In the genomic region with DNA sequence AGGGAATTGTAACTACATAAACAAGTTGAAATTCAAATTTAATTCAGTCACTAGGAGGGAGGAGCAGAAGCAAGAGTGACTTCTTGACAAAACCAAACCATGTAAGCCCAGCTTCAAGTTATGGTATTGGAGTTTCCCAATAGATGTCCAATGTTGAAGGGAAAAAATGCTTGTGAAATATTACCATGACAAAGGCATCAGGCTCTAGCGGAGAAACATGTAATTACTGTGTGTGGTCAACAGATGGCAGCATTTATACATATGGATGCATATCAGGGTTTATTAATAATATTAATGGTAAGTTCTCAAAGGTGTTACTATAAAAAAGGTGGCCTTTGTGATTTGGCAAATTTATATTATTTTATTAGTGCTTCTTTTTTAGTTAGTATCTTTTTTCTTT, we compare ENCODE assay signal across 10 mouse cellular contexts. TPM values are rescaled to one million over a fixed set of nuclear protein-coding genes. Genes with fewer than 3 reads are reported as not detected.
A peak's percentile ranks its signal among the peaks of the same experiment; 100 is the strongest.
DNase-seq lines count a peak whose midpoint lies in the region; ATAC-seq lines count a peak whose summit lies in the region.
"Had no signal": no experiment of that assay in that cellular context is flagged by ENCODE, and none has a peak within 500 bp of the region (broad histone marks: within the 10 kb centered on the region; RNA-seq: fewer than 3 reads in every experiment).

No protein-coding gene starts in this region.

- 3% methylated on average over 1 of the region's 1 CpGs for WGBS in hindbrain, embryonic 11.5 days
- 4% methylated on average over 1 of the region's 1 CpGs for WGBS in hindbrain, embryonic 10.5 days
- 12% methylated on average over 1 of the region's 1 CpGs for WGBS in neural tube, embryonic 15.5 days

- no peaks in the 10 kb centered on the region for H3K4me1 ChIP-seq in hindbrain, embryonic 11.5 days (replicated peaks; ENCODE audit: control insufficient read depth, insufficient read depth, low read length)
- H3K4me1 ChIP-seq in hindbrain, embryonic 10.5 days (replicated peaks): no peaks in the 10 kb centered on the region
- H3K4me1 ChIP-seq in neural tube, embryonic 15.5 days: no peaks in the 10 kb centered on the region
- H3K4me1 ChIP-seq: limb, embryonic 12.5 days had no signal

- peak; percentile 62 for DNase-seq in hindbrain, embryonic 11.5 days (ENCODE audit: low spot score)
- DNase-seq in hindbrain, embryonic 10.5 days (ENCODE audit: low spot score): no peak
- DNase-seq in thymus, postnatal 14 days: peak; percentile 20
- DNase-seq in thymus, postnatal 4 days: no peak
- DNase-seq in cerebellum, postnatal 10 days: peak; percentile 59 to 77
- DNase-seq in induced T-regulatory cell, adult 2 months (ENCODE audit: low read depth): peak; percentile 52
- no peak for DNase-seq in gastrocnemius, postnatal 25 days

- no peak overlapping the region for H3K4me2 ChIP-seq in hindbrain, embryonic 11.5 days (replicated peaks; ENCODE audit: low read depth, low read length)
- no peak overlapping the region for H3K4me2 ChIP-seq in neural tube, embryonic 15.5 days
- H3K4me2 ChIP-seq: limb, embryonic 12.5 days had no signal

- no peak overlapping the region for H3K27ac ChIP-seq in hindbrain, embryonic 11.5 days (ENCODE audit: low read depth, low read length)
- H3K27ac ChIP-seq in hindbrain, embryonic 10.5 days: no peak overlapping the region
- H3K27ac ChIP-seq in neural tube, embryonic 15.5 days (replicated peaks): no peak overlapping the region
- H3K27ac ChIP-seq: limb, embryonic 12.5 days had no signal

- no peaks in the 10 kb centered on the region for H3K27me3 ChIP-seq in hindbrain, embryonic 11.5 days (ENCODE audit: control insufficient read depth, insufficient read depth, low read length)
- H3K27me3 ChIP-seq in hindbrain, embryonic 10.5 days (ENCODE audit: insufficient read depth, poor library complexity, severe bottlenecking): no peaks in the 10 kb centered on the region
- H3K27me3 ChIP-seq in neural tube, embryonic 15.5 days (replicated peaks): no peaks in the 10 kb centered on the region
- H3K27me3 ChIP-seq: limb, embryonic 12.5 days had no signal

- peak; percentile 56 for ATAC-seq in hindbrain, embryonic 11.5 days (ENCODE audit: low FRiP score)
- 0 out of 2 replicates have a peak, but pooled peaks have one; percentile 45 for ATAC-seq in neural tube, embryonic 15.5 days (ENCODE audit: low FRiP score)

- H3K4me3 ChIP-seq in hindbrain, embryonic 11.5 days (ENCODE audit: low read depth, low read length): no peak overlapping the region
- no peak overlapping the region for H3K4me3 ChIP-seq in hindbrain, embryonic 10.5 days
- no peak overlapping the region for H3K4me3 ChIP-seq in neural tube, embryonic 15.5 days (replicated peaks)
- H3K4me3 ChIP-seq: limb, embryonic 12.5 days had no signal

- no peaks in the 10 kb centered on the region for H3K36me3 ChIP-seq in hindbrain, embryonic 11.5 days (ENCODE audit: control insufficient read depth, insufficient read depth, low read length)
- H3K36me3 ChIP-seq in hindbrain, embryonic 10.5 days: no peaks in the 10 kb centered on the region
- no peaks in the 10 kb centered on the region for H3K36me3 ChIP-seq in neural tube, embryonic 15.5 days
- H3K36me3 ChIP-seq: limb, embryonic 12.5 days had no signal

- H3K9ac ChIP-seq in hindbrain, embryonic 11.5 days (ENCODE audit: low read depth, low read length): no peak overlapping the region
- no peak overlapping the region for H3K9ac ChIP-seq in neural tube, embryonic 15.5 days (replicated peaks)
- H3K9ac ChIP-seq: limb, embryonic 12.5 days had no signal

- H3K9me3 ChIP-seq in hindbrain, embryonic 11.5 days (ENCODE audit: control insufficient read depth, low read length): no peaks in the 10 kb centered on the region
- no peaks in the 10 kb centered on the region for H3K9me3 ChIP-seq in hindbrain, embryonic 10.5 days
- no peaks in the 10 kb centered on the region for H3K9me3 ChIP-seq in neural tube, embryonic 15.5 days (replicated peaks)
- H3K9me3 ChIP-seq: limb, embryonic 12.5 days had no signal

RNA-seq across cellular contexts. Expression of a gene that starts 13.9 kb away (rescaled TPM):
- not detected in 2 replicates for polyA plus RNA-seq in hindbrain, embryonic 11.5 days (2014; fragmentation: Nextera tagmentation; extraction: Ambion mirVana)
- polyA plus RNA-seq in hindbrain, embryonic 10.5 days (2016; fragmentation: Nextera tagmentation; extraction: Ambion mirVana): not detected in 2 replicates
- not detected in 2 replicates for polyA plus RNA-seq in neural tube, embryonic 15.5 days (2015; fragmentation: Nextera tagmentation; extraction: Ambion mirVana)
- not detected for total RNA-seq in gastrocnemius, postnatal 25 days (2021)
- polyA plus RNA-seq: limb, embryonic 12.5 days; stomach, embryonic 14.5 days had no signal

RNA-seq across cellular contexts. Expression of a gene that starts 20.0 kb away (rescaled TPM):
- polyA plus RNA-seq in hindbrain, embryonic 11.5 days (2014; fragmentation: Nextera tagmentation; extraction: Ambion mirVana): 0.05 TPM in 1 of 2 replicates, not detected in the other
- polyA plus RNA-seq in hindbrain, embryonic 10.5 days (2016; fragmentation: Nextera tagmentation; extraction: Ambion mirVana): not detected in 2 replicates
- 0.18 and 0.34 TPM in 2 replicates for polyA plus RNA-seq in neural tube, embryonic 15.5 days (2015; fragmentation: Nextera tagmentation; extraction: Ambion mirVana)
- total RNA-seq in gastrocnemius, postnatal 25 days (2021): not detected

Comparison
In these comparisons a context has a peak if more than half of its experiments do, and no peak if none do; other contexts are left out.
1. DNase-seq: peak in hindbrain, embryonic 11.5 days (single experiment), thymus, postnatal 14 days (single experiment), cerebellum, postnatal 10 days (2 of 2) and induced T-regulatory cell, adult 2 months (single experiment); none in hindbrain, embryonic 10.5 days (single experiment), thymus, postnatal 4 days (single experiment) and gastrocnemius, postnatal 25 days (single experiment).